Mouse (Mus musculus): ENCODE measurements at regions not wholly inside any gene's neighbourhood (a gene's known extent, or its start where the extent isn't known, plus 50 kb on each side); places are given as distances from the start of the nearest gene placed in this dataset.

GRCm38 (mm10) chrX:12822777-12823176, 60.9 kb upstream of the Med14 start:
- 0 out of 2 replicates have a peak, but pooled peaks cover 3% of the 10 kb centered on the region for H3K4me1 ChIP-seq (ENCODE audit: control insufficient read depth, insufficient read depth, low read length)
- no peaks in the 10 kb centered on the region for H3K27me3 ChIP-seq (replicated peaks; ENCODE audit: control insufficient read depth, insufficient read depth, low read length)
- H3K4me3 ChIP-seq (ENCODE audit: insufficient read depth, low read depth, low read length) = no peak overlapping the region
- no peak overlapping the region; the same call in 1 of the 2 replicates for H3K27ac ChIP-seq (ENCODE audit: insufficient read depth, low read depth, low read length)
- peak; percentile 28 for DNase-seq
- 45% methylated on average over 10 of the region's 10 CpGs for WGBS
- no peaks in the 10 kb centered on the region for H3K36me3 ChIP-seq (ENCODE audit: control insufficient read depth, insufficient read depth, low read length)
- TF ChIP-seq CTCF (conservative IDR thresholded peaks at IDR 0.05; ENCODE audit: insufficient read depth, insufficient read length, low read depth, low read length) = no peak
- no peak for TF ChIP-seq POLR2A (IDR thresholded peaks at IDR 0.05; ENCODE audit: low read depth, low read length)

DNA sequence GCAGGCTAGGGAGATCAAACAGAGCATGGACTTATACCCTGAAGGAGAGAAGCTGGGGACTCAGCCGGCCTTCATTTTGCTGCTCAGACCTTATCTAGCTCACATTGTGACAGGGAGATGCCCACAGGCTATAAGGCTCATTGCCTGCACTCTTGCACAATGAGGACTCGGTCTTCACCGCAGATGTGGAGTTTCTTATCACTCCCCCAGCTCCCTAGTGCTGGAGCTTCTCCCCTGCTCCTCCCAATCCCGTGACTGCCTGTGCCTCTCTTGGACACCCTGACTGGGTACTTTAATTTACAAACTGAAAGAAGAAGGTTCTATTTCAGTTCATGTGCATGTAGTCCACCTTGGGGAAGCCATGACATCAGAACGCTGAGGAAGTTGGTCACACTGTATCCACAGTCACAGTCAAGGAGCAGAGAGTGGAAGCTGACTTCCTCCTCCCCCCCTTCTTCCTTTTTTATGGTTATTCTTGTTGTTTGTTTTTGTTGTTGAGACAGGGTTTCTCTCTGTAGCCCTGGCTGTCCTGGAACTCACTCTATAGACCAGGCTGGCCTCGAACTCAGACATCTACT, 51.3 kb upstream of the Med14 start:
- 83% methylated on average over 6 of the region's 6 CpGs for WGBS
- Histone ChIP-seq H3K4me1 (ENCODE audit: control insufficient read depth, insufficient read depth, low read length) (no peaks in the 10 kb centered on the region), H3K36me3 (ENCODE audit: control insufficient read depth, insufficient read depth, low read length) (no peaks in the 10 kb centered on the region), H3K4me3 (ENCODE audit: insufficient read depth, low read depth, low read length) (no peak overlapping the region), H3K27ac (ENCODE audit: insufficient read depth, low read depth, low read length) (no peak overlapping the region), H3K27me3 (replicated peaks; ENCODE audit: control insufficient read depth, insufficient read depth, low read length) (no peaks in the 10 kb centered on the region)
- DNase-seq = no peak
- TF ChIP-seq POLR2A (IDR thresholded peaks at IDR 0.05; ENCODE audit: low read depth, low read length) = no peak
- no peak for TF ChIP-seq CTCF (conservative IDR thresholded peaks at IDR 0.05; ENCODE audit: insufficient read depth, insufficient read length, low read depth, low read length)

All from kidney, adult 2 months (tissue).